Mouse (Mus musculus): ENCODE data around the gene Gm49396. TPM values are rescaled to one million over a fixed set of nuclear protein-coding genes. Genes with fewer than 3 reads are reported as not detected.

Gene Gm49396
- polyA plus RNA-seq, 1 experiment from 2014 or later, result 7.7 TPM

- Histone ChIP-seq H3K4me1 (replicated peaks; ENCODE audit: control insufficient read depth, insufficient read depth, low read length) (no peaks in the 10 kb centered on the region), H3K4me3 (ENCODE audit: low read depth, low read length) (no peak overlapping the region), H3K36me3 (ENCODE audit: control insufficient read depth, insufficient read depth, low read length) (no peaks in the 10 kb centered on the region), H3K27me3 (replicated peaks; ENCODE audit: control insufficient read depth, insufficient read depth, low read length) (no peaks in the 10 kb centered on the region), H3K9ac (ENCODE audit: low read length) (no peak overlapping the region), H3K9me3 (ENCODE audit: control insufficient read depth, low read length) (no peaks in the 10 kb centered on the region), H3K4me2 (ENCODE audit: low read length) (no peak overlapping the region), H3K27ac (ENCODE audit: low read depth) (no peak overlapping the region)
- ATAC-seq (replicated peaks; ENCODE audit: low FRiP score, low TSS enrichment, low read depth) (no peak), DNase-seq (ENCODE audit: low spot score) (peak; percentile 72)
- WGBS, result 26% methylated on average over 8 of the region's 8 CpGs
Measured at GRCm38 (mm10) chr7:30607706-30608309, 44.7 kb downstream of the Gm49396 start.

DNA sequence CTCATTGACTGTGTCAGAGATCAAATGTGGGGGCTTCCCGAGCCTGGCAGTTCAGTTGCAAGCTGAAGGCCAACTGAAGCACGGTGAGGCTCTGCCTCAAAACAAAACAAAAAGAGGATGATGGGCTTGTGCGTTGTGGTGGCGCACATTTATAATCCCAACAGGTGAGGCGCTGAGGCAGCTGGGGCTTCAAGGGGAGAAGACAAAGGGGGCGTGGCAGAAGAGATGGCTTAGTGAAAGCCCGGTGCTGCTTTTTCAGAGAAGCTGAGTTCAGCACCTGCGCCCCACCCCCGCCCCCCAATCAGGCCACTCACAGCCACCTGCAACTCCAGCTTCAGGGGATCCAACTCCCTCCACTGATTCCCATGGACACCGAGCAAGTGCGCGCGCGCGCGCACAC is 45.3 kb downstream of the Gm49396 start:
- DNase-seq (ENCODE audit: low spot score), result no peak

GRCm38 (mm10) chr7:30610043-30610442 is 46.9 kb downstream of the Gm49396 start:
- Histone ChIP-seq H3K9ac (ENCODE audit: low read length) (no peak overlapping the region), H3K36me3 (ENCODE audit: control insufficient read depth, insufficient read depth, low read length) (no peaks in the 10 kb centered on the region), H3K9me3 (ENCODE audit: control insufficient read depth, low read length) (no peaks in the 10 kb centered on the region), H3K4me2 (ENCODE audit: low read length) (no peak overlapping the region), H3K27ac (ENCODE audit: low read depth) (no peak overlapping the region), H3K4me1 (replicated peaks; ENCODE audit: control insufficient read depth, insufficient read depth, low read length) (no peaks in the 10 kb centered on the region), H3K27me3 (replicated peaks; ENCODE audit: control insufficient read depth, insufficient read depth, low read length) (no peaks in the 10 kb centered on the region), H3K4me3 (ENCODE audit: low read depth, low read length) (no peak overlapping the region)
- 43% methylated on average over 7 of the region's 7 CpGs for WGBS
- ATAC-seq (replicated peaks; ENCODE audit: low FRiP score, low TSS enrichment, low read depth) (no peak; the same call in 1 of the 2 replicates), DNase-seq (ENCODE audit: low spot score) (no peak)

More for the DNA sequence above, 45.3 kb downstream of the Gm49396 start:
- H3K27ac ChIP-seq (ENCODE audit: low read depth), result no peak overlapping the region
- H3K4me2 ChIP-seq (ENCODE audit: low read length), result no peak overlapping the region
- H3K9me3 ChIP-seq (ENCODE audit: control insufficient read depth, low read length), result no peaks in the 10 kb centered on the region
- no peak for ATAC-seq (replicated peaks; ENCODE audit: low FRiP score, low TSS enrichment, low read depth)
- 45% methylated on average over 16 of the region's 16 CpGs for WGBS
- no peaks in the 10 kb centered on the region for H3K36me3 ChIP-seq (ENCODE audit: control insufficient read depth, insufficient read depth, low read length)
- H3K4me3 ChIP-seq (ENCODE audit: low read depth, low read length), result no peak overlapping the region
- H3K27me3 ChIP-seq (replicated peaks; ENCODE audit: control insufficient read depth, insufficient read depth, low read length), result no peaks in the 10 kb centered on the region
- H3K4me1 ChIP-seq (replicated peaks; ENCODE audit: control insufficient read depth, insufficient read depth, low read length), result no peaks in the 10 kb centered on the region
- H3K9ac ChIP-seq (ENCODE audit: low read length), result no peak overlapping the region

DNA sequence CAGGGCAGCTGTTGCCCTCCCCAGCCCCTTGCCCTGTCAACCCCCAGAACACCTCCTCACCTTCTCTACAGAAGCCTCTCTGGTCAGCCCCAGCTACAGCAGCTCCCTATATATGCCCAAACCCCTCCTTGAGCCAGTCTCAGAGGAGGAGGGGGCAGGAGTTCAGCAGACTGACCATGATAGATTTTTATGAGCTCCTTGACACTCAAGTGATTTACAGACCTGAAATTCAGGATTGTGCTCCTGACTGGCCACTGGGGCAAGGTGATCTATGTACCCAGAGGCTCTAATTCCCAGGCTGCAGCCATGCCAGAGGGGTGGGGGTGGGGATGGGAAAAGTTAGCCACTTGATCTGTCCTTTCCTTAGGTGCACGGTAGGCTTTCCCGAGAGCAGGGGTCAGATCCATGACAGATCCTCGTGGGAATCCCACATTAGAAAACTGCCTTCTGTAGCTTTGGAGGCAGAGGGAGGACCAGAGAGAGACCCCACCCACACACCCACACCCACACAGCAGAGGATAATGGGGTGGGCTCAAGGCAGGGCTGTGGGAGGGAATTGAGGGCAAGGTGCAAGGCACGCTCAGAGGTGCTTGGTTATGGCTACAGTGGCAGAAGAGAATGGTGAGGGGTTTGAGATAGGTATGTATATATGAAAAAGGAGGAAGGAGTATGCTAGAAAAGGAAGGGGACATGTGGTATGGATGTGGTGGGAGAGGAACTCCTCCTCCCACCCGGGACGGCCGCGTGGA is 49.7 kb downstream of the Gm49396 start, which contains the start of gene Upk1a:
Gene Upk1a (minus strand): TSS at position 194 of the 749 bp plus-strand sequence.
- no peak within 1 kb of the TSS; the same call in 1 of the 2 replicates for H3K27ac ChIP-seq (ENCODE audit: low read depth)

GRCm38 (mm10) chr7:30613529-30614112 is 50.5 kb downstream of the Gm49396 start:
- DNase-seq (ENCODE audit: low spot score) (peak; percentile 84), ATAC-seq (replicated peaks; ENCODE audit: low FRiP score, low TSS enrichment, low read depth) (peak; percentile 53)
- WGBS, result 23% methylated on average over 14 of the region's 14 CpGs
- H3K4me2 ChIP-seq (ENCODE audit: low read length), result peak overlapping the region; percentile 30
- no peaks in the 10 kb centered on the region for H3K4me1 ChIP-seq (replicated peaks; ENCODE audit: control insufficient read depth, insufficient read depth, low read length)
- H3K9ac ChIP-seq (ENCODE audit: low read length), result no peak overlapping the region
- H3K36me3 ChIP-seq (ENCODE audit: control insufficient read depth, insufficient read depth, low read length), result peaks cover 28% of the 10 kb centered on the region
- no peaks in the 10 kb centered on the region for H3K9me3 ChIP-seq (ENCODE audit: control insufficient read depth, low read length)
- no peak overlapping the region for H3K4me3 ChIP-seq (ENCODE audit: low read depth, low read length)
- H3K27me3 ChIP-seq (replicated peaks; ENCODE audit: control insufficient read depth, insufficient read depth, low read length), result no peaks in the 10 kb centered on the region
- H3K27ac ChIP-seq (ENCODE audit: low read depth), result no peak overlapping the region

More for the DNA sequence above, 49.7 kb downstream of the Gm49396 start, which contains the start of gene Upk1a:
- Histone ChIP-seq H3K4me2 (ENCODE audit: low read length) (peak within 1 kb of the TSS; percentile 30), H3K27me3 (replicated peaks; ENCODE audit: control insufficient read depth, insufficient read depth, low read length) (no peaks in the 10 kb centered on the region), H3K9me3 (ENCODE audit: control insufficient read depth, low read length) (no peaks in the 10 kb centered on the region), H3K9ac (ENCODE audit: low read length) (0 out of 2 replicates have a peak within 1 kb of the TSS, but pooled peaks have one; percentile 7), H3K4me3 (ENCODE audit: low read depth, low read length) (no peak within 1 kb of the TSS), H3K4me1 (replicated peaks; ENCODE audit: control insufficient read depth, insufficient read depth, low read length) (no peaks in the 10 kb centered on the region), H3K36me3 (ENCODE audit: control insufficient read depth, insufficient read depth, low read length) (peaks cover 20% of the 10 kb centered on the region)
- 54% methylated on average over 8 of the region's 8 CpGs for WGBS
- ATAC-seq (replicated peaks; ENCODE audit: low FRiP score, low TSS enrichment, low read depth) (peak; percentile 51), DNase-seq (ENCODE audit: low spot score) (no peak)

DNA sequence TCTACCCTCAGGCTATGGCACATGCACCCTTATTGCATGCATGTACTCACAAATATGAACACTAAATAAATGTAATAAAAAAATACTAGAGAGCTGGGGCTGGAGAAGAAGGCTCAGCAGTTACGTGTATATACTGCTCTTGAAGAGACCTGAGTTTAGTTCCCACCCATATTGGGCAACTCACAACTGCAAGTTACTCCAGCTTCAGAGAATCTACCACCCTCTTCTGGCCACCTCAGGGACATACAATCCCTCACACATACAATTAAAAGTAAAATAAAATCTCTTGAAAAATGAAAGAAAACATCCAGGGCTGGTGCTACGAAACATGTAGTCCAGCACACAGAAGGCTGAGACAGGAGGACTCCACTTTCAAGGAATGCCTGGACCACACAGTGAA is 51.3 kb downstream of the Gm49396 start:
- H3K4me3 ChIP-seq (ENCODE audit: low read depth, low read length), result no peak overlapping the region
- H3K27ac ChIP-seq (ENCODE audit: low read depth), result no peak overlapping the region
- 85% methylated on average over 2 of the region's 2 CpGs for WGBS
- ATAC-seq (replicated peaks; ENCODE audit: low FRiP score, low TSS enrichment, low read depth) (no peak), DNase-seq (ENCODE audit: low spot score) (no peak)
- no peak overlapping the region for H3K4me2 ChIP-seq (ENCODE audit: low read length)
- peaks cover 36% of the 10 kb centered on the region for H3K36me3 ChIP-seq (ENCODE audit: control insufficient read depth, insufficient read depth, low read length)
- H3K4me1 ChIP-seq (replicated peaks; ENCODE audit: control insufficient read depth, insufficient read depth, low read length), result no peaks in the 10 kb centered on the region
- no peak overlapping the region for H3K9ac ChIP-seq (ENCODE audit: low read length)
- H3K9me3 ChIP-seq (ENCODE audit: control insufficient read depth, low read length), result no peaks in the 10 kb centered on the region
- no peaks in the 10 kb centered on the region for H3K27me3 ChIP-seq (replicated peaks; ENCODE audit: control insufficient read depth, insufficient read depth, low read length)

GRCm38 (mm10) chr7:30615049-30615760 is 52.1 kb downstream of the Gm49396 start:
- H3K4me2 ChIP-seq (ENCODE audit: low read length), result no peak overlapping the region
- WGBS, result 58% methylated on average over 5 of the region's 5 CpGs
- ATAC-seq (replicated peaks; ENCODE audit: low FRiP score, low TSS enrichment, low read depth) (no peak), DNase-seq (ENCODE audit: low spot score) (no peak)
- H3K4me3 ChIP-seq (ENCODE audit: low read depth, low read length), result no peak overlapping the region
- no peak overlapping the region for H3K9ac ChIP-seq (ENCODE audit: low read length)
- H3K36me3 ChIP-seq (ENCODE audit: control insufficient read depth, insufficient read depth, low read length), result peaks cover 41% of the 10 kb centered on the region
- no peaks in the 10 kb centered on the region for H3K27me3 ChIP-seq (replicated peaks; ENCODE audit: control insufficient read depth, insufficient read depth, low read length)
- no peak overlapping the region for H3K27ac ChIP-seq (ENCODE audit: low read depth)
- no peaks in the 10 kb centered on the region for H3K9me3 ChIP-seq (ENCODE audit: control insufficient read depth, low read length)
- H3K4me1 ChIP-seq (replicated peaks; ENCODE audit: control insufficient read depth, insufficient read depth, low read length), result no peaks in the 10 kb centered on the region
